Mouse (Mus musculus): Measurements from ENCODE around the gene Rbfox1. TPM values are rescaled to one million over a fixed set of nuclear protein-coding genes. Genes with fewer than 3 reads are reported as not detected.

The Rbfox1 gene
- polyA plus RNA-seq, 1 experiment from 2014 or later, result 1.9 TPM

DNA sequence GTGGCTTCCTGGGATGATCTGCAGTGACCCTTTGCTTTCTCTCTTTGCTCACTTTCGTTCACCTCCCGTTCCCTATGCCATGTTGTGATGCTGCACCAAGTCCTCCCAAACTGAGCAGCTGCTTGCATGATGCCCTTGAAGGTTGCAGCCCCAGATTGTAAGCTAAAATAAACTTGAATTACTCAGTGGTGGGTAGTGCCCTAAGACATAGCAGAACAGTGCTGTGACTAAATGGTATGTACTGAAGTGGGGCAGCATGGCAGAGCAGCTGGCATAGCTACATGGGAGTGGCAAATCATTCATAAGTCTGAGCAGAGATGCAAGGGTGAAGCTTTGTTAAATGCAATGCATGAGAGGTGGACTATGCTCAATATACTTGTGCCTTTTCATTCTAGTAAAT is 307.2 kb downstream of the Rbfox1 start:
- no peak for TF ChIP-seq EP300 (optimal IDR thresholded peaks at IDR 0.05)
- no peak for TF ChIP-seq CTCF (IDR thresholded peaks at IDR 0.05; ENCODE audit: low read depth)
- DNase-seq (ENCODE audit: low spot score) (no peak), ATAC-seq (ENCODE audit: low FRiP score, low TSS enrichment) (no peak)
- no peak overlapping the region for H3K27ac ChIP-seq (replicated peaks)
- no peaks in the 10 kb centered on the region for H3K27me3 ChIP-seq (ENCODE audit: control insufficient read depth, insufficient read depth, low read length)
- no peak overlapping the region for H3K9ac ChIP-seq (ENCODE audit: low read length)
- no peaks in the 10 kb centered on the region for H3K36me3 ChIP-seq (ENCODE audit: control insufficient read depth, insufficient read depth, low read length)
- 69% methylated on average over 2 of the region's 2 CpGs for WGBS
- H3K4me1 ChIP-seq (replicated peaks; ENCODE audit: control insufficient read depth, insufficient read depth), result no peaks in the 10 kb centered on the region
- no peak overlapping the region for H3K4me2 ChIP-seq (replicated peaks; ENCODE audit: low read depth)
- no peaks in the 10 kb centered on the region for H3K9me3 ChIP-seq (ENCODE audit: control insufficient read depth, low read length)
- H3K4me3 ChIP-seq (ENCODE audit: low read depth, low read length), result no peak overlapping the region

DNA sequence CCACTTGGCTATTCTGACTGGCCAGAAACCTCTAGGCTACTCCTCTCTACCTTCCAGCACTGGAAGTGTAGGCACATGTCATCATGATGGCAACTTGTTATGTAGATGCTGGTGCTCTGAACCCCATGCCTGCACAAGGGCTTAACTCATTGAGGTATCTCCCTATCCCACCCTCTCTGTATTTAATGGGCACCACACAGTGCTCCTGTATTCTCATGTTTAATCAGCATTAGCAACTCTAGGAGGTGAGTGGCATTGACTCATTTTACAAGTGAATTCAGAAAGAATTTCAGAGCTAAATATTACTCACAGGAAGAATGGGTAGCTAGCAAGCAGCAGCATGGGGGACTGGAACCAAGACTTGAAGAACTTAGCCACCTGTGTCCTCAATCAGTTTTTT is 321.3 kb downstream of the Rbfox1 start:
- no peak overlapping the region for H3K9ac ChIP-seq (ENCODE audit: low read length)
- ATAC-seq (ENCODE audit: low FRiP score, low TSS enrichment) (no peak), DNase-seq (ENCODE audit: low spot score) (no peak)
- TF ChIP-seq CTCF (IDR thresholded peaks at IDR 0.05; ENCODE audit: low read depth), result no peak
- TF ChIP-seq EP300 (optimal IDR thresholded peaks at IDR 0.05), result no peak
- no peak overlapping the region for H3K4me2 ChIP-seq (replicated peaks; ENCODE audit: low read depth)
- H3K4me3 ChIP-seq (ENCODE audit: low read depth, low read length), result no peak overlapping the region
- H3K36me3 ChIP-seq (ENCODE audit: control insufficient read depth, insufficient read depth, low read length), result no peaks in the 10 kb centered on the region
- H3K9me3 ChIP-seq (ENCODE audit: control insufficient read depth, low read length), result no peaks in the 10 kb centered on the region
- H3K27ac ChIP-seq (replicated peaks), result no peak overlapping the region
- no peaks in the 10 kb centered on the region for H3K27me3 ChIP-seq (ENCODE audit: control insufficient read depth, insufficient read depth, low read length)
- no peaks in the 10 kb centered on the region for H3K4me1 ChIP-seq (replicated peaks; ENCODE audit: control insufficient read depth, insufficient read depth)

DNA sequence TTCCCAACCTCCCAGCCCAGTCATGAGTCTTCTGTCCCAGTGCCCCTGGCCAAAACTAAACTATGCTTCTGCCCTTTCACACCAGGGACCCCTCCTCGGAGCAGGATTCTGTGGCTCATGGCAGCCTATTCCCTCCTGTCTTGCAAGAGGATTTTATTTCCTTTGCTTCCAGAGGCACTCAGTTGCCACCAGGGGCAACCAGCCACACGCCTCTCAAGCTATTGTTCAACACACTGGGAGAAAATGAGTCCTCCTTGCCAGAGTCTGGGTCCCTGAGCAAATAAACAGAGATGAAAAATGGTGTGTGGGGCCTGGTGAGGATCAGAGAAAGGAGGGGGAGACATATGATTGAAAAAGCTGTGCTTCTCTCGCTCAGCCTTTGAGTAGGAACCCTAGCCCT is 327.8 kb downstream of the Rbfox1 start:
- TF ChIP-seq CTCF (IDR thresholded peaks at IDR 0.05; ENCODE audit: low read depth), result no peak
- TF ChIP-seq EP300 (optimal IDR thresholded peaks at IDR 0.05), result no peak
- no peaks in the 10 kb centered on the region for H3K27me3 ChIP-seq (ENCODE audit: control insufficient read depth, insufficient read depth, low read length)
- no peak for ATAC-seq (ENCODE audit: low FRiP score, low TSS enrichment)
- DNase-seq (ENCODE audit: low spot score), result no peak
- H3K4me2 ChIP-seq (replicated peaks; ENCODE audit: low read depth), result no peak overlapping the region
- no peak overlapping the region for H3K9ac ChIP-seq (ENCODE audit: low read length)
- H3K4me1 ChIP-seq (replicated peaks; ENCODE audit: control insufficient read depth, insufficient read depth), result no peaks in the 10 kb centered on the region
- H3K9me3 ChIP-seq (ENCODE audit: control insufficient read depth, low read length), result no peaks in the 10 kb centered on the region
- H3K4me3 ChIP-seq (ENCODE audit: low read depth, low read length), result no peak overlapping the region
- 30% methylated on average over 3 of the region's 3 CpGs for WGBS
- H3K36me3 ChIP-seq (ENCODE audit: control insufficient read depth, insufficient read depth, low read length), result no peaks in the 10 kb centered on the region
- H3K27ac ChIP-seq (replicated peaks), result no peak overlapping the region

DNA sequence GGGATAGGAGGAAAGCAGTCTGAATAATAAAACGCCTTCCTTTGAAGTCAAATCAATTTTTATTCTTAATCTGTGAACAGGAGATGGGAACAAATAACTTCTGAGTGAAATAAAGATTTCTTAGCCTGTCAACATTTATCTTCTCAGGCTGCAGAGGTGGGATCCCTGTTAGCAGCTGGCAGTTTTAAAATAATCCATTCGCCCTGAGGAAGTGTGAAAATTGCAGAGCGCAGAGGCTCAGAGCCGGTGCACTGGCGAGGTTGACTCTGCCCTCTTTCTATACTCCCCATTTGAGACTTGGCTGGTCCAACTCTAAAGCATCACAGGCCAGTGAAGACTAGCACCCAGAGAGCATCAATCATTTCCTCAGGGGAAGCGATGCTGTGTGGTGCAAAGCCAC is 342.3 kb downstream of the Rbfox1 start:
- no peaks in the 10 kb centered on the region for H3K36me3 ChIP-seq (ENCODE audit: control insufficient read depth, insufficient read depth, low read length)
- H3K9me3 ChIP-seq (ENCODE audit: control insufficient read depth, low read length), result no peaks in the 10 kb centered on the region
- no peaks in the 10 kb centered on the region for H3K27me3 ChIP-seq (ENCODE audit: control insufficient read depth, insufficient read depth, low read length)
- no peaks in the 10 kb centered on the region for H3K4me1 ChIP-seq (replicated peaks; ENCODE audit: control insufficient read depth, insufficient read depth)
- H3K27ac ChIP-seq (replicated peaks), result no peak overlapping the region
- no peak overlapping the region for H3K4me3 ChIP-seq (ENCODE audit: low read depth, low read length)
- ATAC-seq (ENCODE audit: low FRiP score, low TSS enrichment), result no peak
- no peak overlapping the region for H3K4me2 ChIP-seq (replicated peaks; ENCODE audit: low read depth)
- no peak for DNase-seq (ENCODE audit: low spot score)
- no peak overlapping the region for H3K9ac ChIP-seq (ENCODE audit: low read length)
- TF ChIP-seq CTCF (IDR thresholded peaks at IDR 0.05; ENCODE audit: low read depth), result no peak
- TF ChIP-seq EP300 (optimal IDR thresholded peaks at IDR 0.05), result no peak
- 54% methylated on average over 6 of the region's 6 CpGs for WGBS

DNA sequence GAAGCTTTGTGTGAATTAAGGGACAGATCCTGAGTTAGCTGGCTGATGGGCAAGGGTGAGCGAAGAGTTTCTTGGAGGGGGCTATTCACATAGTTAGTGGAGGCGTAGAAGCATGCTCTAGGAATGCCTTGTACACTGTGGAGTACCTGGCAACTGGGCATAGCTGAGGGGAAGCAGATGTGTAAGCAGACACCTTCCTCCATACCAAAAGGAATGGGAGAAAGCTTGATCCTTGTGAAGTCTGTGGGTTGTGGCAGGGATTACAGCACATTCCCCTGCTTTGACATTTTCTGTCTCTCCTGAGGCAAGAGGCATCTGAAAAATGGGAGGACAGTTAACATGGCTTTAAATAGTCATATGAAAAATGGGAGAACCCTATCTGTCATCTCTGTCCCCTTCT is 347.8 kb downstream of the Rbfox1 start:
- ATAC-seq (ENCODE audit: low FRiP score, low TSS enrichment), result no peak

DNA sequence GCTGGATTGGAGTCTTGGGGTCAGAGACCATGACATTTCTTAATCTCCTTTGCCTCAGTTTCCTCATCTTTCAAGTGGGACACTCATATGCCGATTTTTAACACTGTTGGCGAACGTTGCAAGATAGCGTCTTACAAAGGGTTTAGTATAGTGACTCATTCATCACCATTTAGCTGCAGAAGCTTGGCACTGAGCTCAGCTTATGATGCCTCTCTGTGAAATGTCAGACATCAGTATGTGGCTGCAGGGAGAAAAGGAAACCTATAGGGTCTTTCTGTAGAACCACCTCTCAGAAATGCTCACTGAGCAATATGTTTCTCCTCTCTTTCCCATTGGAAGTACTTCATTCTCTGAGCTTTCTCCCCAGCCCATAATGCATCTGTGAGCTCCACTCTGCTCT is 356.2 kb downstream of the Rbfox1 start:
- DNase-seq (ENCODE audit: low spot score), result no peak
- Histone ChIP-seq H3K9ac (ENCODE audit: low read length) (no peak overlapping the region), H3K27me3 (ENCODE audit: control insufficient read depth, insufficient read depth, low read length) (no peaks in the 10 kb centered on the region), H3K27ac (replicated peaks) (no peak overlapping the region), H3K4me2 (replicated peaks; ENCODE audit: low read depth) (no peak overlapping the region), H3K4me3 (ENCODE audit: low read depth, low read length) (no peak overlapping the region), H3K36me3 (ENCODE audit: control insufficient read depth, insufficient read depth, low read length) (no peaks in the 10 kb centered on the region), H3K4me1 (replicated peaks; ENCODE audit: control insufficient read depth, insufficient read depth) (no peaks in the 10 kb centered on the region), H3K9me3 (ENCODE audit: control insufficient read depth, low read length) (no peaks in the 10 kb centered on the region)
- no peak for ATAC-seq (ENCODE audit: low FRiP score, low TSS enrichment)
- TF ChIP-seq CTCF (IDR thresholded peaks at IDR 0.05; ENCODE audit: low read depth), result no peak
- TF ChIP-seq EP300 (optimal IDR thresholded peaks at IDR 0.05), result no peak
- 84% methylated on average over 4 of the region's 4 CpGs for WGBS

More for the DNA sequence above, 347.8 kb downstream of the Rbfox1 start:
- no peaks in the 10 kb centered on the region for H3K4me1 ChIP-seq (replicated peaks; ENCODE audit: control insufficient read depth, insufficient read depth)
- DNase-seq (ENCODE audit: low spot score), result no peak
- H3K9ac ChIP-seq (ENCODE audit: low read length), result no peak overlapping the region
- H3K27ac ChIP-seq (replicated peaks), result no peak overlapping the region
- H3K9me3 ChIP-seq (ENCODE audit: control insufficient read depth, low read length), result no peaks in the 10 kb centered on the region
- no peaks in the 10 kb centered on the region for H3K27me3 ChIP-seq (ENCODE audit: control insufficient read depth, insufficient read depth, low read length)
- no peak overlapping the region for H3K4me3 ChIP-seq (ENCODE audit: low read depth, low read length)
- no peak for TF ChIP-seq EP300 (optimal IDR thresholded peaks at IDR 0.05)
- no peak for TF ChIP-seq CTCF (IDR thresholded peaks at IDR 0.05; ENCODE audit: low read depth)
- WGBS, result 72% methylated on average over 2 of the region's 2 CpGs
- no peaks in the 10 kb centered on the region for H3K36me3 ChIP-seq (ENCODE audit: control insufficient read depth, insufficient read depth, low read length)
- H3K4me2 ChIP-seq (replicated peaks; ENCODE audit: low read depth), result no peak overlapping the region
